Mouse (Mus musculus) ES-E14 (cell line): ENCODE data around the gene Grk5.

Experiments used
- CHD2 ChIP-seq: IDR thresholded peaks from 2 replicates; pipeline ENCODE4 v1.6.1; 2014; ENCODE audit warnings: mild to moderate bottlenecking, low read depth, low read length, inconsistent platforms
- ZNF384 ChIP-seq: IDR thresholded peaks from 2 replicates; pipeline ENCODE4 v1.6.1; 2012; ENCODE audit warnings: low read depth, low read length, inconsistent platforms

GRCm38 (mm10) chr19:61096776-61097175 is 207.2 kb downstream of the Grk5 start:
- TF ChIP-seq CHD2 (no peak), ZNF384 (no peak)
